Mouse (Mus musculus) hindlimb bud, embryonic 11.5 days (tissue): ENCODE results near the gene Lyst.

Experiments
- DNase-seq: peaks from one replicate; pipeline ENCODE4 v3.0.0-alpha.2; 2012; ENCODE audit warnings: low read depth, low spot score; ENCODE audit errors: extremely low spot score

Gene Lyst

GRCm38 (mm10) chr13:13572941-13573340 lies 17.3 kb upstream of the Lyst start:
- DNase-seq = no peak

- no peak for DNase-seq
Observed at GRCm38 (mm10) chr13:13573572-13574257, 16.5 kb upstream of the Lyst start.

- no peak for DNase-seq
Observed at GRCm38 (mm10) chr13:13574258-13574870, 15.8 kb upstream of the Lyst start.

- DNase-seq = no peak
Observed at GRCm38 (mm10) chr13:13575106-13575505, 15.1 kb upstream of the Lyst start.

GRCm38 (mm10) chr13:13576469-13577205 lies 13.6 kb upstream of the Lyst start:
- DNase-seq = no peak

GRCm38 (mm10) chr13:13581988-13582387 lies 8.2 kb upstream of the Lyst start:
- no peak for DNase-seq

GRCm38 (mm10) chr13:13583473-13583872 lies 6.7 kb upstream of the Lyst start:
- no peak for DNase-seq

- no peak for DNase-seq
Observed at GRCm38 (mm10) chr13:13587653-13588184, 2.5 kb upstream of the Lyst start.

- DNase-seq = no peak
Observed at GRCm38 (mm10) chr13:13588518-13588917, 1.7 kb upstream of the Lyst start.

GRCm38 (mm10) chr13:13589032-13589431 lies 1.2 kb upstream of the Lyst start:
- no peak for DNase-seq

- no peak for DNase-seq
Observed at GRCm38 (mm10) chr13:13591892-13592291, 1.7 kb downstream of the Lyst start.

GRCm38 (mm10) chr13:13596424-13597044 lies 6.3 kb downstream of the Lyst start:
- no peak for DNase-seq

- no peak for DNase-seq
Observed at GRCm38 (mm10) chr13:13597896-13598295, 7.7 kb downstream of the Lyst start.

GRCm38 (mm10) chr13:13601407-13601806 lies 11.2 kb downstream of the Lyst start:
- DNase-seq = no peak

GRCm38 (mm10) chr13:13606149-13606548 lies 16.0 kb downstream of the Lyst start:
- DNase-seq = no peak

- DNase-seq = no peak
Observed at GRCm38 (mm10) chr13:13608311-13608710, 18.1 kb downstream of the Lyst start.

- DNase-seq = no peak
Observed at GRCm38 (mm10) chr13:13609655-13610054, 19.5 kb downstream of the Lyst start.

GRCm38 (mm10) chr13:13612882-13613281 lies 22.7 kb downstream of the Lyst start:
- DNase-seq = no peak

- DNase-seq = no peak
Observed at GRCm38 (mm10) chr13:13614235-13614634, 24.0 kb downstream of the Lyst start.

GRCm38 (mm10) chr13:13621456-13621855 lies 31.3 kb downstream of the Lyst start:
- DNase-seq = no peak

- no peak for DNase-seq
Observed at GRCm38 (mm10) chr13:13622565-13622964, 32.4 kb downstream of the Lyst start.
